Mouse (Mus musculus): Measurements from ENCODE around the gene Srsf12.

DNA sequence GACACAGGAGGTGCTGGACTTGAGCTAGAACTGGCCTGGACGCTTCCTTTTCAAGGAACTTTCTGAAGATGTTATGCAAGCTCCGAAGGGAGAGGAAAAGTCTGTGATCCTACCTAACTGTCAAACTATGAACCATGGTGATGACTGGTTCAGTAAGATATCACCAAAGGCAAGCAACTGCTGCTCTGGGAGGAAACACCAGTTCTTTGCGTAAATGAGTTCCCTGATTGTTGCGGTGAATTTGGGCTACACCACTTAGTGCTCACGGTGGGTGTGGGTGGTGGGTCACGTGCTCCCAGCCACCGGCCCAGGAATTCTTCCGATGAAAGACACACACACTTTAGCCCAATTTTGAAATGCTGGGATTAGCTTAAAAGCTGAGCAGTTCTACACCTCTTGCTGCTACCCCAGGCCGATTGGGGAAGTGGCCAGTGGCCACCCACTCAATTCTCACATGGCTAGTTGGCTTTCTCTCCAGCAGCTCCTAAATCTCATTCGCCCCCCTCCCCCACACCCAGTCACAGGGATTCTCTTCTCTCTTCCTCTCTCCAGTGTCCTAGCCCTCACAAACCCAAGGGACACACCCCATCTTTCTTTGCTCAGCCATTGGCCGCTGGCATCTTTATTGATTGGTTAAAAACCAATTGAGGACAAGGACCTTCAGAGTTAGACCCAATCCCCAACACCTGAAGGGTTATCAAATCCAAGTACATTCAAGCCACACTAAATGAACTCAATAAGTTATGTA is 56.4 kb downstream of the Srsf12 start:
- TF ChIP-seq CTCF (IDR thresholded peaks at IDR 0.05) (no peak), EP300 (IDR thresholded peaks at IDR 0.05) (no peak)
